ENCODE assay signal across 17 mouse cellular contexts in genomic region chr14:12865258-12865657, GRCm38 (mm10). TPM values are rescaled to one million over a fixed set of nuclear protein-coding genes. Genes with fewer than 3 reads are reported as not detected.
"Had no signal": no experiment of that assay in that cellular context is flagged by ENCODE, and none has a peak within 500 bp of the region (broad histone marks: within the 10 kb centered on the region; RNA-seq: fewer than 3 reads in every experiment).

No protein-coding gene starts in this region.

- DNase-seq: kidney, adult 2 months; kidney, postnatal 25 days; lung, adult 2 months; lung, postnatal 36 days; thymus, adult 18-20 months; thymus, postnatal 25 days had no signal

- H3K9me3 ChIP-seq: intestine, embryonic 15.5 days; limb, embryonic 10.5 days; liver, embryonic 15.5 days; midbrain, embryonic 13.5 days; neural tube, embryonic 12.5 days had no signal

- H3K27me3 ChIP-seq: intestine, embryonic 15.5 days; liver, embryonic 15.5 days; midbrain, embryonic 13.5 days; neural tube, embryonic 12.5 days had no signal

- H3K27ac ChIP-seq: intestine, embryonic 15.5 days; limb, embryonic 10.5 days; liver, embryonic 15.5 days; midbrain, embryonic 13.5 days; neural tube, embryonic 12.5 days; stomach, postnatal 0 days had no signal

- H3K4me3 ChIP-seq: intestine, embryonic 15.5 days; limb, embryonic 10.5 days; liver, embryonic 15.5 days; midbrain, embryonic 13.5 days; neural tube, embryonic 12.5 days had no signal

- H3K36me3 ChIP-seq: intestine, embryonic 15.5 days; limb, embryonic 10.5 days; liver, embryonic 15.5 days; midbrain, embryonic 13.5 days; neural tube, embryonic 12.5 days had no signal

- H3K4me1 ChIP-seq: intestine, embryonic 15.5 days; limb, embryonic 10.5 days; liver, embryonic 15.5 days; midbrain, embryonic 13.5 days; neural tube, embryonic 12.5 days had no signal

- H3K9ac ChIP-seq: intestine, embryonic 15.5 days; liver, embryonic 15.5 days; midbrain, embryonic 13.5 days; neural tube, embryonic 12.5 days had no signal

- ATAC-seq: intestine, embryonic 15.5 days; lung, postnatal 0 days; midbrain, embryonic 13.5 days had no signal

- H3K4me2 ChIP-seq: intestine, embryonic 15.5 days; liver, embryonic 11.5 days; liver, embryonic 15.5 days; midbrain, embryonic 13.5 days; neural tube, embryonic 12.5 days had no signal

RNA-seq across cellular contexts. Expression of gene Cadps, which starts 42.4 kb away (rescaled TPM):
- total RNA-seq: megakaryocyte progenitor cell, adult 5-6 weeks; monocyte, adult 5-6 weeks; neutrophil, adult 5-6 weeks had no signal
